Mouse (Mus musculus) cerebellum, adult (tissue): ENCODE measurements around the gene Tspan13.
A peak's percentile ranks its signal among the peaks of the same experiment; 100 is the strongest.

Experiments used
- ATAC-seq: cut with Nextera tagmentation; 2 replicates; pipeline ENCODE4 v1.9.2; 2017; ENCODE audit warnings: mild to moderate bottlenecking, moderate library complexity, mixed read lengths; ENCODE audit not compliant: insufficient number of reproducible peaks, low FRiP score, low TSS enrichment

Gene Tspan13

GRCm38 (mm10) chr12:35981732-35982360 lies 60.5 kb downstream of the Tspan13 start:
- ATAC-seq, result peak; percentile 40; the same call in 1 of the 2 replicates

GRCm38 (mm10) chr12:35979625-35980024 lies 62.7 kb downstream of the Tspan13 start:
- no peak for ATAC-seq

- ATAC-seq, result no peak
Observed at GRCm38 (mm10) chr12:35977633-35978246, 64.6 kb downstream of the Tspan13 start.

- ATAC-seq, result no peak
Observed at GRCm38 (mm10) chr12:35975898-35976297, 66.4 kb downstream of the Tspan13 start.

DNA sequence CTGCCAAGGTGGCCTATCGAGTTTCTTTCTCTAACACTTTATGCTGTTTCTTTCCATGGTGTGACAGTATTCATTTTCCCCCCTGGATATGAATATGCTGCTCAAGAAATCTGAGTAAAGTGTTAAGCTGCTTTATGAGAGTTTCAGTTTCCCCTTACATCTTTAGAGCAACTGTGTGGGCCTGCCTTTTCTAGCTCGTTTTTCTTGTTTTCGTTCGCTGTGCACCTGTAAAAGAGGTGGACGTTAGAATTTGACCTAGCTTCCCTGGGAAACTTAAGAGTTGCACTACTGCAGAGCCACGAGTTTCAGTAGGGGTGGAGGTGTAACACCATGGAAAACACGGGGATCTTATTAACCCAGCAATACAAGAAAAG lies 75.5 kb downstream of the Tspan13 start:
- ATAC-seq, result no peak

DNA sequence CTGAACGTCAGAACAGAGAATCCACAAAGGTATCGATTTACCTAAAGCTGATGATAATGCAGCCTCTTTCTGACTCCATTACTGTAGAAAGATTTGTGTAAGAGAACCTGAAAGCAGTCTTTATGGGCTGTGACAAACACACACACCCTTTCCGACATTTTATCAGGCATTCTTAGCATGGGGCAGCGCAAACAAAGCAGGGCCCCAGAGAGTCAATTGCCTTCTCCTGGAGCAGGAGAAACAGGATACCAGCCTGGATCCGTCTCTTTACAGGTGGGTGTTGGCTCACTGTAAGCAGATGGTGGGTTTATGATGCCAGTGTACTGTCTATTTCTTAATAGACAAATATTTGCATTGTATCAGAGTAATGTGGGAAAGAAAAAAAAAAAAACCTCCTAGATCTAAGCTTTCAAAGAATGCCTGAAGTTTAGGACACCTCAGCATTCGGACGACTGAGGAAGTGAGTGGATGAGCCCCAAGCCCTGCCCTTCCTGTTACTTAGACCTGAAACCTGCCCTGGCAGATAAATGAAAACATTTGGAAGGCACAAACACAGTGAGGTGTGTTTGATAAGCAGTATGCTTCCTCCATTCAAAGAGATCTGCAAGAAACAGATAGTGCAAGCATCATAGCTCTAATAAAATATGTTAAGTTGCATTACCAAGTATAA lies 76.1 kb downstream of the Tspan13 start:
- no peak for ATAC-seq
